Mouse (Mus musculus) MEL (cell line): Measurements from ENCODE around the gene Sgpl1. TPM values are rescaled to one million over a fixed set of nuclear protein-coding genes. Genes with fewer than 3 reads are reported as not detected.

Experiments
- DNase-seq: peaks from one replicate; pipeline ENCODE4 v3.0.0; 2011; ENCODE audit warnings: low read depth, low spot score
- H3K27ac ChIP-seq: 2 replicates; pipeline ENCODE4 v1.5.1; 2012; ENCODE audit warnings: low read depth, mild to moderate bottlenecking, control low read depth, low read length, moderate library complexity; ENCODE audit not compliant: control insufficient read depth
- H3K27me3 ChIP-seq, 2 experiments: fragments of 150-350 bp in 1 of 2; sonication (generic) in 1 of 2; 2 replicates each; pipeline ENCODE4 v1.6.1; 2012; ENCODE audit warnings: low read length in 2 of 2, mild to moderate bottlenecking in 2 of 2, improper control_type of control experiment in 1 of 2, moderate library complexity in 1 of 2; ENCODE audit not compliant: insufficient read depth in 2 of 2, control insufficient read depth in 1 of 2
- H3K36me3 ChIP-seq, 2 experiments: 2 replicates each; pipeline ENCODE4 v1.6.1; 2012 to 2014; ENCODE audit warnings: low read length in 2 of 2, improper control_type of control experiment in 1 of 2, inconsistent platforms in 1 of 2, mild to moderate bottlenecking in 1 of 2; ENCODE audit not compliant: insufficient read depth in 2 of 2, control insufficient read depth in 1 of 2
- H3K4me1 ChIP-seq, 2 experiments: fragments of 150-350 bp in 1 of 2; sonication (generic) in 1 of 2; 2 replicates each; pipeline ENCODE4 v1.6.1; 2012; ENCODE audit warnings: low read length in 2 of 2, improper control_type of control experiment in 1 of 2, mild to moderate bottlenecking in 1 of 2; ENCODE audit not compliant: insufficient read depth in 2 of 2, control insufficient read depth in 1 of 2
- H3K4me3 ChIP-seq, 2 experiments: fragments of 150-350 bp in 1 of 2; sonication (generic) in 1 of 2; 2 replicates each; pipeline ENCODE4 v1.5.1; 2012; ENCODE audit warnings: low read depth in 2 of 2, low read length in 2 of 2, mild to moderate bottlenecking in 2 of 2, moderate library complexity in 2 of 2, control low read depth in 1 of 2, improper control_type of control experiment in 1 of 2; ENCODE audit not compliant: control insufficient read depth in 1 of 2, insufficient read depth in 1 of 2
- H3K79me2 ChIP-seq: 2 replicates; pipeline ENCODE4 v1.6.1; 2012; ENCODE audit warnings: mild to moderate bottlenecking, low read length, moderate library complexity; ENCODE audit not compliant: control insufficient read depth, poor library complexity, insufficient read depth
- H3K9ac ChIP-seq: 2 replicates; pipeline ENCODE4 v1.6.1; 2012; ENCODE audit warnings: low read depth, mild to moderate bottlenecking, control low read depth, low read length, moderate library complexity; ENCODE audit not compliant: control insufficient read depth, poor library complexity, severe bottlenecking
- H3K9me3 ChIP-seq: fragments of 150-350 bp; sonication (generic); replicated peaks from 2 replicates; pipeline ENCODE4 v1.6.1; 2012; ENCODE audit warnings: mild to moderate bottlenecking, low read length, improper control_type of control experiment, moderate library complexity; ENCODE audit not compliant: insufficient read depth
- CHD2 ChIP-seq: IDR thresholded peaks from 2 replicates; pipeline ENCODE4 v1.6.1; 2011; ENCODE audit warnings: low read length, improper control_type of control experiment
- CTCF ChIP-seq, 3 experiments: IDR thresholded peaks in 2 of 3; conservative IDR thresholded peaks in 1 of 3; 2 replicates each; pipeline ENCODE4 v1.5.1; 2011 to 2012; ENCODE audit warnings: low read length in 3 of 3, low read depth in 2 of 3, mild to moderate bottlenecking in 2 of 3, improper control_type of control experiment in 1 of 3, inconsistent platforms in 1 of 3, mixed read lengths in 1 of 3, moderate library complexity in 1 of 3; ENCODE audit not compliant: control insufficient read depth in 1 of 3, insufficient read depth in 1 of 3, poor library complexity in 1 of 3, severe bottlenecking in 1 of 3
- JUND ChIP-seq: IDR thresholded peaks from 2 replicates; pipeline ENCODE4 v1.6.1; 2011; ENCODE audit warnings: low read depth, mild to moderate bottlenecking, improper control_type of control experiment, low read length
- POLR2AphosphoS2 ChIP-seq: IDR thresholded peaks from 2 replicates; pipeline ENCODE4 v1.6.1; 2011; ENCODE audit warnings: low read length, improper control_type of control experiment
- SMC3 ChIP-seq: IDR thresholded peaks from 2 replicates; pipeline ENCODE4 v1.6.1; 2011; ENCODE audit warnings: low read depth, low read length, improper control_type of control experiment
- TAL1 ChIP-seq: IDR thresholded peaks from 2 replicates; pipeline ENCODE4 v1.6.1; 2012; ENCODE audit warnings: mild to moderate bottlenecking, inconsistent platforms, low read length, moderate library complexity, mixed read lengths
- TBP ChIP-seq: IDR thresholded peaks from 2 replicates; pipeline ENCODE4 v1.8.0; 2011; ENCODE audit warnings: low read depth, low read length, improper control_type of control experiment
- ZC3H11A ChIP-seq: IDR thresholded peaks from 2 replicates; pipeline ENCODE4 v1.6.1; 2012; ENCODE audit warnings: low read depth, mild to moderate bottlenecking, inconsistent platforms, low read length, improper control_type of control experiment
- ZNF384 ChIP-seq: IDR thresholded peaks from 2 replicates; pipeline ENCODE4 v1.6.1; 2012; ENCODE audit warnings: low read depth, mild to moderate bottlenecking, inconsistent platforms, low read length, improper control_type of control experiment
- polyA plus RNA-seq, 2 experiments: library from polyadenylated mRNA; stranded (reverse) in 1 of 2; unstranded in 1 of 2; fragments of >175 nt in 1 of 2; fragments of >200 nt in 1 of 2; gene quantifications; 2 replicates each; pipeline versions ENCODE4 v1.2.1 to v1.2.4; 2012; ENCODE audit warnings: low replicate concordance in 2 of 2, low read depth in 1 of 2; ENCODE audit not compliant: insufficient read length in 2 of 2, insufficient read depth in 1 of 2, missing spikeins in 1 of 2
- total RNA-seq: library from RNA; depleted of rRNA; stranded (reverse); fragments of 300-350 nt; gene quantifications from 2 replicates; pipeline ENCODE4 v1.2.3, GENCODE M21; 2012

The Sgpl1 gene
- total and polyA plus RNA-seq, 3 experiments = 8.7 to 11.7 TPM; not detected in 1

DNA sequence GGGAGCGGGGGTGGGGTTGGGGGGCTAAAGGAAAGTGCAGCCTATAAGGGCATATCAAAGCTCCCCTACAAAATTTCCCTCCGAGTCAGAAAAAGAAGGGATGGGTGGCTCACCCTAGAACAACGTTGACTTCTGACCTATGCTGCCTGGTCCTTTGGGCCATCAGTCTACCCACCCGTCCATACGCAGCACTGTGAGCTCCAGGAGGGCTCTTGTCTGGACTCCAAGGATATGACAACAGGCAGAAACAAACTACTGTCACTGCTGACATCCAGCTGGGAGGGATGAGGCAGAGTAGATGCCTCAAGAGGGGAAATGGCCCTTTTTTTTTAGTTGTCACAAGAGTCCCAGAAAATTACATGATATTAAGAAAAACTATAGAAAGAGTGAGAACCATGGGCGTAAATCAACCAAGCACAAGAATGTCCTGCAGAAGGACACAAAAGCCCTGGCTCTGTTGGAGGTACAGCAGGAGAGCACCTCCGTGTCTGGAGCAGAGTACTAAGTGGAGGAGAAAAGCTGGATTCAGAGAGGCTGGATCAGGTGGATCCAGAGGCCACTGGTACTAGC is 28.8 kb upstream of the Sgpl1 start:
- TF ChIP-seq ZC3H11A = no peak
- TF ChIP-seq TAL1 = no peak
- TF ChIP-seq TBP = no peak
- TF ChIP-seq CHD2 = no peak
- no peak for TF ChIP-seq POLR2AphosphoS2
- TF ChIP-seq SMC3 = no peak

DNA sequence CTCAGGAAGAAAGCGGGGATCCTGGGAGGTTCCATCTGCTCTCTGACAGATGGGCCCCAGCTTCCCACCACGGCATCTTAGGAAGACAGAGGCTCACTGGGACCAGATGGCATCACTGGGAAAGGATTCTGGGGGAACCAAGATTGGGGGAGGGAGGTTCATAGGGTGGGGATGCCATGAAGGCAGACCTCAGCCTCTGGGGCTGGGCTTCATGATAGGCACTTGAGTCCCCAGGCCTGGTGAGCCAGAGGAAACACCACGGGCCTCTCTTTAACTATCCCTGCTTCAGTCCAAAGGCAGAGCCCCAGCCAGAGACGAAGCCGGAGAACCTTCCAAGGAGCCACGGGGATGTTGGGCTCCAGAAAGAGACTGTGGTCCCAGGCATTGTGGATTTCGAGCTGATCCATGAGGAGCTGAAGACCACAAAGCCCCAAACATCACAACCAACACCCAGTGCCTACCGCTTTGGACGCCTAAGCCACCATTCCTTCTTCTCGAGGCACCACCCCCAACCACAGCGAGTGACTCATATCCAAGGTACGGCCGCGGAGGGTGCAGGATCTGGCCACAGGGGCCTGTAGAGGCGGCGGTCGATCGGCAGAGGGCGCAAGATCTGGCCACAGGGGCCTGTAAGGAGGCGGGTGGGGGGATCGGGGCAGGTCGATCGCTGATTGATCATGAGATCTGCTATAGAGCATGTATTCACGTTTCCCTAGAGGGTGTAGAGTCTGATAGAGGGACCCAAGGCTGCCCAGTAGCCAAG is 28.1 kb upstream of the Sgpl1 start:
- Histone ChIP-seq H3K4me1 (no peaks in the 10 kb centered on the region), H3K9ac (no peak overlapping the region), H3K4me3 (no peak overlapping the region), H3K27me3 (peaks cover 0 to 5% of the 10 kb centered on the region in 2 experiments; a peak in 1 of 4 replicates), H3K9me3 (no peaks in the 10 kb centered on the region), H3K79me2 (no peaks in the 10 kb centered on the region), H3K27ac (no peak overlapping the region), H3K36me3 (no peaks in the 10 kb centered on the region)
- TF ChIP-seq JUND (no peak), CTCF (IDR thresholded peaks at IDR 0.05 in 2 of 3, conservative IDR thresholded peaks at IDR 0.05 in 1 of 3; ENCODE audit: control insufficient read depth in 1 of 3, insufficient read depth in 1 of 3, low read depth in 2 of 3, low read length in 3 of 3, poor library complexity in 1 of 3, severe bottlenecking in 1 of 3) (peak; percentile 34 to 75 (median 47); a peak in 5 of 6 replicates)
- DNase-seq = peak; percentile 48

More for the DNA sequence above, 28.8 kb upstream of the Sgpl1 start:
- no peaks in the 10 kb centered on the region for H3K36me3 ChIP-seq
- peaks cover 0 to 6% of the 10 kb centered on the region in 2 experiments; a peak in 1 of 4 replicates for H3K27me3 ChIP-seq
- no peak overlapping the region for H3K27ac ChIP-seq
- no peaks in the 10 kb centered on the region for H3K79me2 ChIP-seq
- no peak for DNase-seq
- H3K9me3 ChIP-seq = no peaks in the 10 kb centered on the region
- no peaks in the 10 kb centered on the region for H3K4me1 ChIP-seq
- no peak overlapping the region for H3K4me3 ChIP-seq
- H3K9ac ChIP-seq = no peak overlapping the region

DNA sequence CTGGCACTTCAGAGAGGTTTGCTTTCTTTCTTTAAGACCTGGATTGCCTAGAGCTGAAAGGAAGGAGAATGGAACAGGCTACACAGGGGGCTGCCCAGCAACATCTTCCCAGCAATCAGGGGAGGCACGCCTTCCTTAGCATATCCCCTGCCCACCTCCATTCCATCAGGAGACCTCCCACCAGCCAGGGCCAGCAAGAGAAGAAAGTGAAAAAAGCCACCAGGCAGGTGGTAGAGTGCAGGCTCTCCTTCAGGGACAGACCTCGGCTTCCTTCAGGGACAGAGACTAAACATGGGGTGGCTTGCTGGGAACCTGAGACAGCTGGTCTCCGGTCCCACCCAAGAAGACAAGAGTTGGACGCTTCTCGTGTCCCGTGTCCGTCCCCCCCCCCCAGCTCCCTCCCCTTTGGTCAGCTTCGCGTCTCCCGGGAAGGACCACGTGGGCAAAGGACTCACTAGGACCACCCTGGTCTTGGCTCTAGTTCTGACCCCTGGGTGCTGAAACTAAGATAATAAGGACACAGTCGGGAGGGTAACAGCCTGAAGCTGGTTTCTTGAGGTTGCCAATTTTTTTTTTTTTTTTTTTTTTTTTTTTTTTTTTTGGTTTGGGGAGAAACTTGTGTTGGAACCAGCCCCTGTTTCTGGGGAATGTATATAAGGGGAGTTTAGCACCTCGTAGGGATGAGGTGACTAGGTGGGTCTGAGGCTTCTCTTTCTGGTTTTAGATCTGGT is 27.4 kb upstream of the Sgpl1 start:
- no peak overlapping the region for H3K4me3 ChIP-seq
- 0 out of 2 replicates have a peak, but pooled peaks have one; percentile 30 for TF ChIP-seq ZNF384
- no peak for TF ChIP-seq CHD2
- no peaks in the 10 kb centered on the region for H3K36me3 ChIP-seq
- no peaks in the 10 kb centered on the region for H3K4me1 ChIP-seq
- no peak for DNase-seq
- no peak overlapping the region for H3K27ac ChIP-seq
- no peak overlapping the region for H3K9ac ChIP-seq
- no peaks in the 10 kb centered on the region for H3K9me3 ChIP-seq
- H3K27me3 ChIP-seq = 0 out of 4 replicates have a peak, but pooled peaks cover 0 to 4% of the 10 kb centered on the region in 2 experiments
- no peaks in the 10 kb centered on the region for H3K79me2 ChIP-seq
